In the genomic region with DNA sequence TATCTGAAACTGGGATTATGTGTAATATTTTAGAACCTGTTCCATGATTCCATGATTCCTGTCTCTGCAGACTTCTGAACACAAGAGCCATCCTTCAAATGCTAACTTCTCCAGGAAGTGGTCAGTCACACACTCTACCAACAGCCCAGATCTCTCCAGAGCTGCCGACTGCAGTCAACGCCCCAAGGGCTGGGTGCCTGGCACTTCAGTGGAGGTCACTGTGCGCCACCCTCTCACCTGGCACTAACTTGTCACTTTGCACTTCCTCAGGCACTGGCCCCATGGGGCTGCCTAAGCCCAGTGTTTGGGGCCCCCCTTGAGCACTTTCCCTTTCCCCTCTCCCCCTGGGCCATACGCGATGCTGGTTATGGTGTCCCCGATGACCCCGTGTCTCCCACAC, we compare ENCODE assay signal across 12 mouse cellular contexts. TPM values are rescaled to one million over a fixed set of nuclear protein-coding genes. Genes with fewer than 3 reads are reported as not detected.
DNase-seq lines count a peak whose midpoint lies in the region; ATAC-seq lines count a peak whose summit lies in the region.
"Had no signal": no experiment of that assay in that cellular context is flagged by ENCODE, and none has a peak within 500 bp of the region (broad histone marks: within the 10 kb centered on the region; RNA-seq: fewer than 3 reads in every experiment).

No protein-coding gene starts in this region.

- no peaks in the 10 kb centered on the region; the same call in 1 of the 2 replicates for H3K36me3 ChIP-seq in heart, embryonic 11.5 days (ENCODE audit: control insufficient read depth, insufficient read depth, low read length)
- H3K36me3 ChIP-seq: embryonic facial prominence, embryonic 12.5 days; liver, embryonic 13.5 days; neural tube, embryonic 12.5 days had no signal

- DNase-seq in heart, adult 8-10 months (ENCODE audit: low spot score), result no peak
- peak; percentile 28 for DNase-seq in thymus, postnatal 14 days
- DNase-seq in thymus, adult 18-20 months, result no peak
- no peak for DNase-seq in left cerebral cortex, adult 9 months (ENCODE audit: low spot score in 2 of 2)
- DNase-seq in testis, postnatal 10 days (ENCODE audit: low spot score), result no peak
- no peak for DNase-seq in adrenal gland, postnatal 25 days
- DNase-seq: adrenal gland, postnatal 36 days; liver, embryonic 13.5 days had no signal

- no peak overlapping the region for H3K4me2 ChIP-seq in heart, embryonic 11.5 days
- H3K4me2 ChIP-seq: embryonic facial prominence, embryonic 12.5 days; liver, embryonic 13.5 days; neural tube, embryonic 12.5 days had no signal

- H3K9ac ChIP-seq in heart, embryonic 11.5 days (ENCODE audit: low read depth, low read length), result 0 out of 2 replicates have a peak overlapping the region, but pooled peaks have one; percentile 4
- H3K9ac ChIP-seq: embryonic facial prominence, embryonic 12.5 days; liver, embryonic 13.5 days; neural tube, embryonic 12.5 days had no signal

- H3K27me3 ChIP-seq in heart, embryonic 11.5 days (ENCODE audit: control insufficient read depth, insufficient read depth, low read length), result no peaks in the 10 kb centered on the region
- H3K27me3 ChIP-seq: embryonic facial prominence, embryonic 12.5 days; liver, embryonic 13.5 days; neural tube, embryonic 12.5 days had no signal

- H3K4me3 ChIP-seq in heart, embryonic 11.5 days (ENCODE audit: low read depth, low read length), result no peak overlapping the region
- H3K4me3 ChIP-seq: embryonic facial prominence, embryonic 12.5 days; liver, embryonic 13.5 days; neural tube, embryonic 12.5 days had no signal

- H3K4me1 ChIP-seq in heart, embryonic 11.5 days (ENCODE audit: control insufficient read depth, insufficient read depth, low read length), result peaks cover 27% of the 10 kb centered on the region

- 70% methylated on average over 7 of the region's 7 CpGs for WGBS in heart, embryonic 11.5 days (ENCODE audit: insufficient replicate concordance)

- H3K9me3 ChIP-seq in heart, embryonic 11.5 days (replicated peaks; ENCODE audit: control insufficient read depth, low read length), result no peaks in the 10 kb centered on the region
- H3K9me3 ChIP-seq: embryonic facial prominence, embryonic 12.5 days; liver, embryonic 13.5 days; neural tube, embryonic 12.5 days had no signal

- no peak for ATAC-seq in heart, embryonic 11.5 days (replicated peaks; ENCODE audit: insufficient number of reproducible peaks, low FRiP score, low TSS enrichment)
- ATAC-seq in megakaryocyte progenitor cell, adult 5-6 weeks (replicated peaks; ENCODE audit: poor library complexity), result peak; percentile 11

- no peak overlapping the region for H3K27ac ChIP-seq in heart, embryonic 11.5 days (ENCODE audit: low read depth, low read length)
- H3K27ac ChIP-seq: embryonic facial prominence, embryonic 12.5 days; liver, embryonic 13.5 days; neural tube, embryonic 12.5 days had no signal

RNA-seq across cellular contexts. Expression of a gene that starts 46.8 kb away (rescaled TPM):
- 13.4 and 14.2 TPM in 2 replicates for polyA plus RNA-seq in heart, embryonic 11.5 days (2014; fragmentation: Nextera tagmentation; extraction: Ambion mirVana)
- total RNA-seq in heart, adult 8-10 months (2022), result 10 to 100 TPM; 10.7 to 12.1 (median 11.7) TPM
- total RNA-seq in megakaryocyte progenitor cell, adult 5-6 weeks (2015), result 18.3 and 26.9 TPM in 2 replicates
- total RNA-seq in megakaryocyte progenitor cell, adult 5-6 weeks (2017), result 5.6 and 16.3 TPM in 2 replicates
- total RNA-seq in adrenal gland, postnatal 25 days (2021), result 34.0 and 39.3 TPM in 2 replicates
